Mouse (Mus musculus): ENCODE data around the gene Zfp422.

- TF ChIP-seq CTCF (IDR thresholded peaks at IDR 0.05) (no peak), EP300 (IDR thresholded peaks at IDR 0.05) (no peak)
These were observed 44.9 kb upstream of the Zfp422 start, which contains the start of gene Rassf4 for GRCm38 (mm10) chr6:116673471-116674282.

All from lung, postnatal 0 days (tissue).